Mouse (Mus musculus) lung, adult 2 months (tissue): ENCODE results near the gene Serinc1. TPM values are rescaled to one million over a fixed set of nuclear protein-coding genes. Genes with fewer than 3 reads are reported as not detected.

Source experiments
- DNase-seq: peaks from one replicate; pipeline ENCODE4 v3.0.0; 2022
- H3K4me1 ChIP-seq: fragments of 200-500 bp; 2 replicates; pipeline ENCODE4 v1.6.1; 2011; ENCODE audit warnings: low read length; ENCODE audit not compliant: control insufficient read depth, insufficient read depth
- H3K4me3 ChIP-seq: fragments of 200-500 bp; replicated peaks from 2 replicates; pipeline ENCODE3; 2011; ENCODE audit warnings: low read depth, mild to moderate bottlenecking, control low read depth, low read length; ENCODE audit errors: extremely low read depth
- CTCF ChIP-seq: fragments of 200-500 bp; IDR thresholded peaks from 2 replicates; pipeline ENCODE4 v1.5.1; 2011; ENCODE audit warnings: mild to moderate bottlenecking, low read length, control low read depth; ENCODE audit not compliant: insufficient read depth
- POLR2A ChIP-seq: fragments of 200-500 bp; IDR thresholded peaks from 2 replicates; pipeline ENCODE4 v1.6.1; 2011; ENCODE audit warnings: low read depth, mild to moderate bottlenecking, control low read depth, low read length, borderline replicate concordance; ENCODE audit errors: extremely low read depth
- WGBS: fragments of 180-500 bp; shearing (Covaris S2); methylation state at CpG from one replicate; pipeline ENCODE4 v1.1.7; 2018; 5-methylcytosine and 5-hydroxymethylcytosine counted together
- polyA plus RNA-seq: library from polyadenylated mRNA; depleted of rRNA; stranded (reverse); fragments of >200 nt; gene quantifications from 2 replicates; pipeline ENCODE4 v1.2.3, GENCODE M21; 2012; rRNA removed

Gene Serinc1
- polyA plus RNA-seq, 1 experiment = 75.5 TPM

GRCm38 (mm10) chr10:57485908-57486541 is 46.3 kb downstream of the Serinc1 start, which contains the start of gene Hsf2:
TSS of gene Hsf2 (plus strand) at chr10:57486385.
- peak; percentile 90 for DNase-seq
- TF ChIP-seq CTCF (no peak), POLR2A (no peak)
- H3K4me1 ChIP-seq = peaks cover 2% of the 10 kb centered on the region; the same call in 1 of the 2 replicates
- peak within 1 kb of the TSS; percentile 100 for H3K4me3 ChIP-seq
- 2% methylated on average over 52 of the region's 52 CpGs for WGBS

GRCm38 (mm10) chr10:57484741-57485140 is 47.6 kb downstream of the Serinc1 start:
- TF ChIP-seq CTCF = no peak
- no peak for TF ChIP-seq POLR2A
- DNase-seq = no peak
- Histone ChIP-seq H3K4me1 (peaks cover 2% of the 10 kb centered on the region; the same call in 1 of the 2 replicates), H3K4me3 (no peak overlapping the region)
- WGBS = 53% methylated on average over 3 of the region's 3 CpGs

- no peak for DNase-seq
- no peak for TF ChIP-seq POLR2A
- no peak for TF ChIP-seq CTCF
- Histone ChIP-seq H3K4me3 (no peak overlapping the region), H3K4me1 (no peaks in the 10 kb centered on the region)
- WGBS = 44% methylated on average over 5 of the region's 5 CpGs
Measured at GRCm38 (mm10) chr10:57481717-57482116, 50.6 kb downstream of the Serinc1 start.

GRCm38 (mm10) chr10:57477121-57477843 is 55.0 kb downstream of the Serinc1 start:
- WGBS = 75% methylated on average over 9 of the region's 9 CpGs
- DNase-seq = no peak
- TF ChIP-seq CTCF = no peak

More at GRCm38 (mm10) chr10:57477121-57477843, 55.0 kb downstream of the Serinc1 start:
- no peaks in the 10 kb centered on the region for H3K4me1 ChIP-seq
- no peak overlapping the region for H3K4me3 ChIP-seq

Other genes starting within 250 kb of the Serinc1 start
- 2.9 and 4.7 TPM in 2 replicates for gene Hsf2, start 46.1 kb downstream of the Serinc1 start, polyA plus RNA-seq
- 2.1 TPM in 2 replicates for gene Pkib, start 99.5 kb upstream of the Serinc1 start, polyA plus RNA-seq